In genomic region chr6:100030010-100030409, GRCm38 (mm10) we compare ENCODE assay signal across 20 mouse cellular contexts.
DNase-seq lines count a peak whose midpoint lies in the region; ATAC-seq and TF ChIP-seq lines count a peak whose summit lies in the region.
"Had no signal": no experiment of that assay in that cellular context is flagged by ENCODE, and none has a peak within 500 bp of the region (broad histone marks: within the 10 kb centered on the region; RNA-seq: fewer than 3 reads in every experiment).

No protein-coding gene starts in this region.

- H3K36me3 ChIP-seq in hindbrain, embryonic 10.5 days, result no peaks in the 10 kb centered on the region
- no peaks in the 10 kb centered on the region for H3K36me3 ChIP-seq in hindbrain, embryonic 16.5 days (ENCODE audit: control insufficient read depth, insufficient read depth, low read length)
- H3K36me3 ChIP-seq in embryonic facial prominence, embryonic 15.5 days, result no peaks in the 10 kb centered on the region
- H3K36me3 ChIP-seq in limb, embryonic 14.5 days (ENCODE audit: control insufficient read depth, insufficient read depth, low read length), result no peaks in the 10 kb centered on the region
- H3K36me3 ChIP-seq in kidney, embryonic 15.5 days, result no peaks in the 10 kb centered on the region
- H3K36me3 ChIP-seq: heart, embryonic 12.5 days had no signal

- TF ChIP-seq CTCF in brain, embryonic 14.5 days (IDR thresholded peaks at IDR 0.05; ENCODE audit: borderline replicate concordance, extremely low read depth, insufficient read depth, insufficient read length), result no peak

- peaks cover 37% of the 10 kb centered on the region for H3K4me1 ChIP-seq in hindbrain, embryonic 10.5 days (replicated peaks)
- H3K4me1 ChIP-seq in hindbrain, embryonic 16.5 days (ENCODE audit: control insufficient read depth, insufficient read depth, low read depth, low read length), result peaks cover 7% of the 10 kb centered on the region; the same call in 1 of the 2 replicates
- H3K4me1 ChIP-seq in embryonic facial prominence, embryonic 15.5 days, result peaks cover 8% of the 10 kb centered on the region
- peaks cover 8% of the 10 kb centered on the region for H3K4me1 ChIP-seq in limb, embryonic 14.5 days (ENCODE audit: control insufficient read depth, insufficient read depth, low read length)
- H3K4me1 ChIP-seq in kidney, embryonic 15.5 days, result no peaks in the 10 kb centered on the region
- H3K4me1 ChIP-seq: heart, embryonic 12.5 days had no signal

- no peak overlapping the region for H3K4me3 ChIP-seq in hindbrain, embryonic 10.5 days
- H3K4me3 ChIP-seq in hindbrain, embryonic 16.5 days (ENCODE audit: low read length), result no peak overlapping the region
- no peak overlapping the region for H3K4me3 ChIP-seq in embryonic facial prominence, embryonic 15.5 days (replicated peaks)
- no peak overlapping the region for H3K4me3 ChIP-seq in limb, embryonic 14.5 days (replicated peaks; ENCODE audit: low read length)
- H3K4me3 ChIP-seq in kidney, embryonic 15.5 days (replicated peaks), result no peak overlapping the region
- H3K4me3 ChIP-seq: heart, embryonic 12.5 days had no signal

- H3K9ac ChIP-seq in hindbrain, embryonic 16.5 days (ENCODE audit: low read depth, low read length), result no peak overlapping the region
- H3K9ac ChIP-seq in embryonic facial prominence, embryonic 15.5 days, result no peak overlapping the region
- H3K9ac ChIP-seq in limb, embryonic 14.5 days (ENCODE audit: low read depth, low read length, severe bottlenecking), result no peak overlapping the region
- H3K9ac ChIP-seq in kidney, embryonic 15.5 days, result no peak overlapping the region
- H3K9ac ChIP-seq: heart, embryonic 12.5 days had no signal

- DNase-seq in hindbrain, embryonic 10.5 days (ENCODE audit: low spot score), result peak; percentile 33
- DNase-seq in brain, embryonic 14.5 days (ENCODE audit: low read depth), result peak; percentile 64
- peak; percentile 34 for DNase-seq in limb, embryonic 14.5 days (ENCODE audit: low spot score)
- DNase-seq in embryo, embryonic 9.5 days (ENCODE audit: extremely low spot score), result no peak
- DNase-seq: adrenal gland, adult 8-10 months; cerebellum, adult 2 months; cerebellum, postnatal 25 days; gastrocnemius, postnatal 25 days; heart, adult 18-20 months; heart, postnatal 14 days; kidney, postnatal 36 days; lung, adult 18-20 months; lung, postnatal 10 days; right cerebral cortex, postnatal 14 days; spleen, adult 18-20 months had no signal

- no peaks in the 10 kb centered on the region for H3K9me3 ChIP-seq in hindbrain, embryonic 10.5 days
- no peaks in the 10 kb centered on the region for H3K9me3 ChIP-seq in hindbrain, embryonic 16.5 days (ENCODE audit: control insufficient read depth, low read length)
- no peaks in the 10 kb centered on the region for H3K9me3 ChIP-seq in embryonic facial prominence, embryonic 15.5 days (replicated peaks)
- H3K9me3 ChIP-seq in limb, embryonic 14.5 days (ENCODE audit: control insufficient read depth, low read length), result no peaks in the 10 kb centered on the region
- no peaks in the 10 kb centered on the region for H3K9me3 ChIP-seq in kidney, embryonic 15.5 days (replicated peaks)
- H3K9me3 ChIP-seq: heart, embryonic 12.5 days had no signal

- H3K27me3 ChIP-seq in hindbrain, embryonic 10.5 days (ENCODE audit: insufficient read depth, poor library complexity, severe bottlenecking), result peaks cover 87% of the 10 kb centered on the region
- peaks cover 3% of the 10 kb centered on the region; the same call in 1 of the 2 replicates for H3K27me3 ChIP-seq in hindbrain, embryonic 16.5 days (replicated peaks; ENCODE audit: control insufficient read depth, insufficient read depth, low read length)
- H3K27me3 ChIP-seq in embryonic facial prominence, embryonic 15.5 days, result no peaks in the 10 kb centered on the region
- H3K27me3 ChIP-seq in limb, embryonic 14.5 days (ENCODE audit: control insufficient read depth, insufficient read depth, low read length), result no peaks in the 10 kb centered on the region
- H3K27me3 ChIP-seq in kidney, embryonic 15.5 days, result peaks cover 35% of the 10 kb centered on the region

- 42% methylated on average over 9 of the region's 9 CpGs for WGBS in hindbrain, embryonic 10.5 days
- 21% methylated on average over 9 of the region's 9 CpGs for WGBS in hindbrain, embryonic 16.5 days
- 53% methylated on average over 9 of the region's 9 CpGs for WGBS in embryonic facial prominence, embryonic 15.5 days
- WGBS in limb, embryonic 14.5 days, result 53% methylated on average over 9 of the region's 9 CpGs
- WGBS in kidney, embryonic 15.5 days, result 58% methylated on average over 9 of the region's 9 CpGs

- TF ChIP-seq POLR2A in brain, embryonic 14.5 days (IDR thresholded peaks at IDR 0.05; ENCODE audit: borderline replicate concordance, extremely low read depth, insufficient read depth, insufficient read length, poor library complexity, severe bottlenecking), result no peak
- TF ChIP-seq POLR2A in limb, embryonic 14.5 days (IDR thresholded peaks at IDR 0.05; ENCODE audit: borderline replicate concordance, extremely low read depth, insufficient read depth, insufficient read length), result no peak

- H3K27ac ChIP-seq in hindbrain, embryonic 10.5 days, result no peak overlapping the region
- no peak overlapping the region for H3K27ac ChIP-seq in hindbrain, embryonic 16.5 days (ENCODE audit: low read depth, low read length)
- H3K27ac ChIP-seq in embryonic facial prominence, embryonic 15.5 days (replicated peaks), result no peak overlapping the region
- H3K27ac ChIP-seq in limb, embryonic 14.5 days (replicated peaks; ENCODE audit: low read depth, low read length), result no peak overlapping the region
- H3K27ac ChIP-seq in kidney, embryonic 15.5 days, result no peak overlapping the region

- no peak overlapping the region for H3K4me2 ChIP-seq in hindbrain, embryonic 16.5 days (ENCODE audit: low read length)
- no peak overlapping the region for H3K4me2 ChIP-seq in embryonic facial prominence, embryonic 15.5 days (replicated peaks)
- no peak overlapping the region for H3K4me2 ChIP-seq in limb, embryonic 14.5 days (replicated peaks; ENCODE audit: low read depth, low read length, severe bottlenecking)
- H3K4me2 ChIP-seq in kidney, embryonic 15.5 days, result no peak overlapping the region
- H3K4me2 ChIP-seq: heart, embryonic 12.5 days had no signal

- ATAC-seq in hindbrain, embryonic 16.5 days, result no peak
- ATAC-seq in embryonic facial prominence, embryonic 15.5 days (ENCODE audit: insufficient number of reproducible peaks, low FRiP score, low TSS enrichment, low read depth), result 0 out of 2 replicates have a peak, but pooled peaks have one; percentile 22
- peak; percentile 77 for ATAC-seq in limb, embryonic 14.5 days (ENCODE audit: low FRiP score, low read depth)
- no peak for ATAC-seq in kidney, embryonic 15.5 days (replicated peaks; ENCODE audit: low FRiP score)
- ATAC-seq: intestine, postnatal 0 days had no signal

Comparison
In these comparisons a context has a peak if more than half of its experiments do, and no peak if none do; other contexts are left out.
1. ATAC-seq: peak in embryonic facial prominence, embryonic 15.5 days (single experiment) and limb, embryonic 14.5 days (single experiment); none in hindbrain, embryonic 16.5 days (single experiment) and kidney, embryonic 15.5 days (single experiment).